Mouse (Mus musculus) adrenal gland, postnatal 25 days (tissue): ENCODE data around the gene Slc10a4. TPM values are rescaled to one million over a fixed set of nuclear protein-coding genes. Genes with fewer than 3 reads are reported as not detected.
A peak's percentile ranks its signal among the peaks of the same experiment; 100 is the strongest.
"Not testable (repeated sequence)": the region's sequence is repeated elsewhere in the genome, so short reads cannot be mapped to it uniquely, and the experiment has no call there.

Experiments
- DNase-seq: peaks from one replicate; pipeline ENCODE4 v3.0.0; 2021; ENCODE audit warnings: mixed read lengths
- long read RNA-seq: library from polyadenylated mRNA; stranded (forward); transcript quantifications from one replicate; pipeline ENCODE4 v2.0.0, GENCODE M21; 2021
- total RNA-seq: library from RNA; stranded (reverse); gene quantifications from 2 replicates; pipeline ENCODE4 v1.2.3, GENCODE M21; 2021

Slc10a4 gene
- total RNA-seq = 6.4 and 9.1 TPM in 2 replicates
- long read RNA-seq, transcript Slc10a4-201 (3 exons, 2,106 nt) = major isoform, 10 of 13 reads
- long read RNA-seq, partial matches to known transcripts = 3 of 13 reads
- long read RNA-seq, other reads (novel, unspliced or antisense) = 0 of 13 reads

- peak; percentile 60 for DNase-seq
These were observed at the start of gene Slc10a4 for GRCm38 (mm10) chr5:73006784-73007581. Slc10a4 (plus strand) TSS chr5:73006883.

GRCm38 (mm10) chr5:72957281-72957680, 49.4 kb upstream of the Slc10a4 start:
- peak; percentile 7 for DNase-seq

GRCm38 (mm10) chr5:72960096-72960495, 46.6 kb upstream of the Slc10a4 start:
- no peak for DNase-seq

GRCm38 (mm10) chr5:72965706-72966105, 41.0 kb upstream of the Slc10a4 start:
- DNase-seq = no peak

- DNase-seq = no peak
These were observed 34.2 kb upstream of the Slc10a4 start for GRCm38 (mm10) chr5:72972435-72972834.

GRCm38 (mm10) chr5:72972934-72973333, 33.7 kb upstream of the Slc10a4 start:
- DNase-seq = no peak

- no peak for DNase-seq
These were observed 32.1 kb upstream of the Slc10a4 start, which contains the start of gene Gm10135 for GRCm38 (mm10) chr5:72974602-72975001. Gm10135 (minus strand) TSS chr5:72974702.

- no peak for DNase-seq
These were observed 30.7 kb upstream of the Slc10a4 start for GRCm38 (mm10) chr5:72975996-72976395.

- no peak for DNase-seq
These were observed 30.1 kb upstream of the Slc10a4 start for GRCm38 (mm10) chr5:72976539-72976938.

GRCm38 (mm10) chr5:72984091-72984490, 22.6 kb upstream of the Slc10a4 start:
- DNase-seq = no peak

GRCm38 (mm10) chr5:72987786-72988185, 18.9 kb upstream of the Slc10a4 start:
- DNase-seq = no peak

- no peak for DNase-seq
These were observed 16.9 kb upstream of the Slc10a4 start for GRCm38 (mm10) chr5:72989756-72990155.

GRCm38 (mm10) chr5:72992474-72992873, 14.2 kb upstream of the Slc10a4 start:
- DNase-seq = no peak

- no peak for DNase-seq
These were observed 12.3 kb upstream of the Slc10a4 start for GRCm38 (mm10) chr5:72994424-72994823.

GRCm38 (mm10) chr5:72994928-72995327, 11.8 kb upstream of the Slc10a4 start:
- DNase-seq = no peak

- DNase-seq = no peak
These were observed 11.3 kb upstream of the Slc10a4 start for GRCm38 (mm10) chr5:72995379-72995778.

GRCm38 (mm10) chr5:72998546-72998945, 8.1 kb upstream of the Slc10a4 start:
- not testable (repeated sequence) for DNase-seq

GRCm38 (mm10) chr5:73004046-73004445, 2.6 kb upstream of the Slc10a4 start:
- no peak for DNase-seq

- DNase-seq = no peak
These were observed 888 bp downstream of the Slc10a4 start for GRCm38 (mm10) chr5:73007582-73007959.

GRCm38 (mm10) chr5:73008230-73008629, 1.5 kb downstream of the Slc10a4 start:
- not testable (repeated sequence) for DNase-seq

GRCm38 (mm10) chr5:73011806-73012205, 5.1 kb downstream of the Slc10a4 start:
- not testable (repeated sequence) for DNase-seq

- not testable (repeated sequence) for DNase-seq
These were observed 6.4 kb downstream of the Slc10a4 start for GRCm38 (mm10) chr5:73012884-73013610.
